Mouse (Mus musculus): ENCODE data around the gene Sh2b1. TPM values are rescaled to one million over a fixed set of nuclear protein-coding genes. Genes with fewer than 3 reads are reported as not detected.

Gene Sh2b1
- polyA plus RNA-seq, 1 experiment from 2014 or later, result 54.1 TPM

DNA sequence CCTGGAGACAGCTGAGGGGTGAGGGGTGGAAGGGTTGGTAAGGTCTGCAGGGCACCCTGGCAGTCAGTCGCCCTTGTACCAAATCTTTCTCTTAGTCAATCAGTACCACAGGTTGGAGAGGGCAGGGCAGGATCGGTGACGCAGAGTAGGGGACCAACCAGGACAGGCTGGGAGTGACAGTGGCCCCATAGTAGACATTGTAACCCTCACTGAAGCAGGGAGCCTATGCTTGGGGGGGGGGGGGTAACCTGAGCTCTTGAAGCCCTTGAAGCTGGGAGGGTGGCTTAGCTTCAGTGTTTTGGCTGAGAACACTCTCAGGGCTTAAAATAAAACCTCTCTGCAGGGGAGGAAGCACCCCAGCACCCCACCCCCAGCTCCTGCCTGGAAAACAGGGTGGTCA lies 13.6 kb downstream of the Sh2b1 start:
- WGBS, result 62% methylated on average over 3 of the region's 3 CpGs
- H3K4me3 ChIP-seq, result no peak overlapping the region
- DNase-seq (ENCODE audit: low spot score), result no peak
- no peak overlapping the region for H3K27ac ChIP-seq (replicated peaks)
- H3K4me1 ChIP-seq, result peaks cover 9% of the 10 kb centered on the region; the same call in 1 of the 2 replicates
- H3K9me3 ChIP-seq (replicated peaks), result no peaks in the 10 kb centered on the region
- peaks cover 11% of the 10 kb centered on the region for H3K36me3 ChIP-seq
- 0 out of 2 replicates have a peak, but pooled peaks cover 4% of the 10 kb centered on the region for H3K27me3 ChIP-seq (ENCODE audit: low read depth, poor library complexity, severe bottlenecking)

DNA sequence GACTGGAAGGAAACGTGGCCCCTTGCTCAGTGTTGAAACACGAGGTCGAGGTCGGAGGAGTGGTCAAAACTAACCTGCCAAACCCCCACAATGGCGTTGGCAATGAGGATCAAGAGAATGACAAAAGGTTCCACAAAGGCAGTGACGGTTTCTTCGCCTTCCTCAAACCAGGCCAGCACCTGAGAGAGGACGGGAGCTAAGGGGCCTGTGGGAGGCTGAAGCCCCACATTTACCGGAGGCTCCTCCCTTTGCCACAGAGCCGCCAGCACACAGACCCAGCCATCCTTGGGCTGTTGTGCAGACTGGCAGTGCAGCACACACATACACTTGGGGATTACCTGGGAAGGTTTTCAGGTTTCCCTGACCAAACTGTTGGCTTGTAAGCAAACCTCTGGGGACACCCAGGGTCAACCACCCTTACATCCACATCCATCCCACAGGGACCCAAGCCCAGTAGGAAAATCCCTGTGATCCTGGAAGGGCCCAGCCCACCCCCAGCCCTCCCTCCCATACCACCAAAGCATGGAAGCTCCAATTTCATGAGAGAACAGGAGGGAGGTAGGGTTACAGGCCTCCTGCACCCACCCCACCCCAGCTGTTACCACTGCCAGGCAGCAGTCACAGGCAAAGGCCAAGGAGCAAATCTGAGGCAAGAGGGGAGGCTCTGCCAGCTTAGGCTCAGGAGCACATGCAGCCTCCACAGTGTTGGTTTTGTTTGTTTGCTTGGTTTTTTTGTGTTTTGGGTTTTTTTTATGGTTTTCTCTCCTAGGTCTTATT lies 14.4 kb downstream of the Sh2b1 start:
- 58% methylated on average over 10 of the region's 10 CpGs for WGBS
- H3K27ac ChIP-seq (replicated peaks), result no peak overlapping the region; the same call in 1 of the 2 replicates
- no peak for DNase-seq (ENCODE audit: low spot score)

DNA sequence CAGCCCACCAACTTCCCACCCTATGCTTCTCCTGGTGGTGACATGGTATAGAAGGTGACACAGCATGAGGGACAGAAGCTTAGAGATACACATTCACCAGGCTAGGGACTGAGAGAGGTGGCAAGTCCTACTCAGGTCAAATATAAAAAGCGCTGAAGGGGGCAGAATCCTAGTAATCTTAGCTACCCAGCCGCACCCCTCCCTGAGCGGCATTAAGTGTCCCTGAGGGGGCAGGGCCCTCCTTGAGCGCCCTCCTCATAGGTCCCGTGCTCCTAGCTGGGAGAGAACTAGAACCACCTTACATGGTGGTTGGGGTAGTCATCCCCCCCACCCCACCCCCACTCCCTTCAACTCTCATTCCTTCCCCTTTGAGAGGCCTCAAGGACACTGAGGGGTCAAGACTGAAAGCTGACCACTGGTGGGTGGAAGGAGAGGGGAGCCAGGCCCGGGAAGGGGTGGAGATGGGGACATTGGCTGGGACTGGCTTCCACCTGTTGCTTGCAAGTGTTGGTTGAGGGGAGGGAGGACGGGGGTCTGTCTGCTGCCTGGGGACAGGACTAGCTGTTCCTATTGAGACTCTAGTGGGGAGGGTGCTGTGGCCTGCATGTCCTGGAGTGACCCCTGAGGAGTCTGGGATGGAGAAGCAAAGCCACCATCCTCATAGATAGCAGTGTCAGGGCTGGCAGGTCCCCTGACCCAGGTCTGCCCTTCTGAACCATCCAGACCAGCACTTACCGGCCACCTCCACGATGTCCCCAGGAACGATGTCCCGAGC lies 16.2 kb downstream of the Sh2b1 start:
- DNase-seq (ENCODE audit: low spot score), result no peak
- no peaks in the 10 kb centered on the region for H3K36me3 ChIP-seq
- no peak overlapping the region for H3K27ac ChIP-seq (replicated peaks)
- 0 out of 2 replicates have a peak, but pooled peaks cover 4% of the 10 kb centered on the region for H3K27me3 ChIP-seq (ENCODE audit: low read depth, poor library complexity, severe bottlenecking)
- H3K4me1 ChIP-seq, result peaks cover 9% of the 10 kb centered on the region; the same call in 1 of the 2 replicates
- no peak overlapping the region for H3K4me3 ChIP-seq
- WGBS, result 82% methylated on average over 11 of the region's 11 CpGs
- H3K9me3 ChIP-seq (replicated peaks), result no peaks in the 10 kb centered on the region

More for the DNA sequence above, 14.4 kb downstream of the Sh2b1 start:
- 0 out of 2 replicates have a peak, but pooled peaks cover 4% of the 10 kb centered on the region for H3K27me3 ChIP-seq (ENCODE audit: low read depth, poor library complexity, severe bottlenecking)
- no peak overlapping the region for H3K4me3 ChIP-seq
- peaks cover 9% of the 10 kb centered on the region; the same call in 1 of the 2 replicates for H3K4me1 ChIP-seq
- H3K9me3 ChIP-seq (replicated peaks), result no peaks in the 10 kb centered on the region
- H3K36me3 ChIP-seq, result 0 out of 2 replicates have a peak, but pooled peaks cover 2% of the 10 kb centered on the region

GRCm38 (mm10) chr7:126458225-126458624 lies 17.0 kb downstream of the Sh2b1 start:
- Histone ChIP-seq H3K4me3 (no peak overlapping the region), H3K27me3 (ENCODE audit: low read depth, poor library complexity, severe bottlenecking) (0 out of 2 replicates have a peak, but pooled peaks cover 4% of the 10 kb centered on the region), H3K4me1 (peaks cover 6% of the 10 kb centered on the region; the same call in 1 of the 2 replicates), H3K9me3 (replicated peaks) (no peaks in the 10 kb centered on the region), H3K36me3 (no peaks in the 10 kb centered on the region), H3K27ac (replicated peaks) (no peak overlapping the region)
- WGBS, result 76% methylated on average over 5 of the region's 5 CpGs
- no peak for DNase-seq (ENCODE audit: low spot score)

DNA sequence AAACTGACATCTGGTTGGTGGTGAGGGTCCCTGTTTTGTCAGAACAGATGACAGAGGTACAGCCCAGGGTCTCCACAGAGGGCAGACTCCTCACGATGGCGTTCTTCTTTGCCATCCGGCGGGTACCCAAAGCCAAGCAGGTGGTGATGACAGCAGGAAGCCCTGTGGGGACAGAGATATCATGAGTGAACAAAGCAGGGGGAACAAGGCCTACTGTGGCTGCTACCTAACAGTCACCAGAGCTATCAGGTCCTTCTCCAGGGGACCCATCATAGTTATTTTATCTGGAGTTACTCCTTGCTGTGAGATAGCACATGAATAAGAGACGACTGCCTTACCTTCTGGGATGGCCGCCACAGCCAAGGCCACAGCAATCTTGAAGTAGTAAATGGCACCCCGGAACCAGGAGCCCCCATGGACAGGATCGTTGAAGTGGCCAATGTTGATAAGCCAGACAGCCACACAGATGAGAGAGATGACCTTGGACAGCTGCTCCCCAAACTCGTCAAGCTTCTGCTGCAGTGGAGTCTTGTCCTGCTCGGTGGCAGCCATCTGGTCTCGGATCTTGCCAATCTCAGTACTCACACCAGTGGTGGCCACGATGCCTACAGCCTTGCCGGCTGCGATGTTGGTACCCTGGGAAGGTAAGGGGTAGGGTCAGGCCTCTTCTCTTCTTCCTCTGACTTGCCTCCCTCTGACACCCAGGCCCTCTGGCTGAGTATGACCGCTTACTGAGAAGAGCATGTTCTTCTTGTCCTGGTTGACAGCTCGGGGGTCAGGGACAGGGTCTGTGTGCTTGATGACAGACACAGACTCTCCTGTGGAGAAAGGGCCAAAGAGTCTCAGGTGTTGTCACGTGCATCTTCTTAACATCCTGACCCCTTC lies 18.6 kb downstream of the Sh2b1 start:
- Histone ChIP-seq H3K4me1 (0 out of 2 replicates have a peak, but pooled peaks cover 2% of the 10 kb centered on the region), H3K36me3 (no peaks in the 10 kb centered on the region), H3K27ac (replicated peaks) (no peak overlapping the region), H3K4me3 (no peak overlapping the region), H3K9me3 (replicated peaks) (no peaks in the 10 kb centered on the region), H3K27me3 (ENCODE audit: low read depth, poor library complexity, severe bottlenecking) (no peaks in the 10 kb centered on the region)
- DNase-seq (ENCODE audit: low spot score), result no peak
- 92% methylated on average over 17 of the region's 17 CpGs for WGBS

DNA sequence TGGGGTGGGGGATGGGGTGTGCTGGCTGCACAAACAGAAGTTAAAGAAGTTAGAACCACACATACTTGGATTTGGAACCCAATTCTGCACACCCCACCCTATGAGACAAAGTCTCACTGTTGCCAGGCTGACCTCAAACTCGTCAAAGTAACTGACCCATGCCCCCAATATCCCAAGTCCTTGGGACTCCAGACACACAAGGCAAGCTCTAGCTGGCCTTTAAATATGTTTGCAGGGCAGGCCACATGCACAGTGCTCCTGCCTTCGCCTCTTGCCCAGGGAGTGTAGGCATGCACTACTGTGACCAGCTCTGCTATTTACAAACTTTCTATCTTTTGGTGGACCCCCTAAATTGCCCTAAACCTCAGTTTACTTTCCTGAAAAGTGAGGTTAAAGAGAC lies 20.0 kb downstream of the Sh2b1 start:
- H3K4me3 ChIP-seq, result no peak overlapping the region
- 69% methylated on average over 2 of the region's 2 CpGs for WGBS

GRCm38 (mm10) chr7:126453861-126454260 lies 21.4 kb downstream of the Sh2b1 start:
- no peak overlapping the region for H3K27ac ChIP-seq (replicated peaks)
- DNase-seq (ENCODE audit: low spot score), result no peak
- no peaks in the 10 kb centered on the region for H3K9me3 ChIP-seq (replicated peaks)
- 0 out of 2 replicates have a peak, but pooled peaks cover under 1% of the 10 kb centered on the region for H3K36me3 ChIP-seq
- 82% methylated on average over 7 of the region's 7 CpGs for WGBS
- H3K4me3 ChIP-seq, result no peak overlapping the region
- no peaks in the 10 kb centered on the region for H3K27me3 ChIP-seq (ENCODE audit: low read depth, poor library complexity, severe bottlenecking)
- H3K4me1 ChIP-seq, result no peaks in the 10 kb centered on the region

More for the DNA sequence above, 20.0 kb downstream of the Sh2b1 start:
- no peak for DNase-seq (ENCODE audit: low spot score)
- H3K4me1 ChIP-seq, result no peaks in the 10 kb centered on the region
- H3K36me3 ChIP-seq, result no peaks in the 10 kb centered on the region
- no peaks in the 10 kb centered on the region for H3K9me3 ChIP-seq (replicated peaks)
- H3K27ac ChIP-seq (replicated peaks), result no peak overlapping the region
- H3K27me3 ChIP-seq (ENCODE audit: low read depth, poor library complexity, severe bottlenecking), result no peaks in the 10 kb centered on the region

DNA sequence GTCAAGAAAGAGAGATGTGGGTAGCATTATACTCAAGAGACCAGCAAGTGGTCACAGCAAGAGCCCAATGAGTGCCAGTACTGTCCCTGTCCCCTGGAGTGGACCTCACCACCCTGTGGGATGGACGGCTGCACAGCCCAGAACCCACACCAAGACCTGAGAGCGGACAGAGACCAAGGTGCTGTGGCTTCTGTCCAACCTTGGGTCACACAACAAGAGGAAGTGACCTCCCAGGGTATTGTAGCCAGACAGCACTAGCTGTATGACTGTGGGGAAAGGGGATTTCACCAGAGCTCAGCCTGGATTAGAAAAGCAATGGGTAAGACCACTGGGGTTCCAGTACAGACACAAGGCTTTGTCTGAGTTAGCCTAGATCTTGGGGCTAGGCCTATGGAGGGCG lies 23.0 kb downstream of the Sh2b1 start:
- Histone ChIP-seq H3K27ac (replicated peaks) (no peak overlapping the region), H3K4me1 (no peaks in the 10 kb centered on the region), H3K27me3 (ENCODE audit: low read depth, poor library complexity, severe bottlenecking) (no peaks in the 10 kb centered on the region), H3K36me3 (peaks cover 6% of the 10 kb centered on the region; the same call in 1 of the 2 replicates), H3K4me3 (no peak overlapping the region), H3K9me3 (replicated peaks) (no peaks in the 10 kb centered on the region)
- DNase-seq (ENCODE audit: low spot score), result no peak
- WGBS, result 93% methylated on average over 3 of the region's 3 CpGs

DNA sequence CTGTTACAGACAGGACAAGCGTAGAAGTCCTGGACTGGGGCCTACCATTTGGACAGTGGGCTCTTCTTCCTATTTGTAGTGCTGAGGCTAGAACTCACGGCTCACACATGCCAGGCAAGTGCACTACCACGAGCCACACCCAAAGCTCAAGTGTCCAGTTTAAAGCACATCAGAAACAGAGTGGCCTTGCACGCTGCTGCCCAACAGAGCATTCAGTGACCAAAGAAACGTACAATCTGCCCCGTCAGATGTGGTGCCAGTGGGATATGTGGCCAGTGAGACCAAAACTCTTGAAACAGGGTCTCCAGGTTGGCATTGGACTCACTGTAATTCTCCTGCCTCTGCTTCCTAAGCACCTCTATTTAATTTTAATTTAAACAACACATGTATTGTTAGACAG lies 24.6 kb downstream of the Sh2b1 start:
- DNase-seq (ENCODE audit: low spot score), result no peak
- H3K4me1 ChIP-seq, result no peaks in the 10 kb centered on the region
- 93% methylated on average over 6 of the region's 6 CpGs for WGBS
- no peaks in the 10 kb centered on the region for H3K27me3 ChIP-seq (ENCODE audit: low read depth, poor library complexity, severe bottlenecking)
- no peak overlapping the region for H3K4me3 ChIP-seq
- no peaks in the 10 kb centered on the region for H3K9me3 ChIP-seq (replicated peaks)
- H3K27ac ChIP-seq (replicated peaks), result no peak overlapping the region
- H3K36me3 ChIP-seq, result peaks cover 15% of the 10 kb centered on the region

DNA sequence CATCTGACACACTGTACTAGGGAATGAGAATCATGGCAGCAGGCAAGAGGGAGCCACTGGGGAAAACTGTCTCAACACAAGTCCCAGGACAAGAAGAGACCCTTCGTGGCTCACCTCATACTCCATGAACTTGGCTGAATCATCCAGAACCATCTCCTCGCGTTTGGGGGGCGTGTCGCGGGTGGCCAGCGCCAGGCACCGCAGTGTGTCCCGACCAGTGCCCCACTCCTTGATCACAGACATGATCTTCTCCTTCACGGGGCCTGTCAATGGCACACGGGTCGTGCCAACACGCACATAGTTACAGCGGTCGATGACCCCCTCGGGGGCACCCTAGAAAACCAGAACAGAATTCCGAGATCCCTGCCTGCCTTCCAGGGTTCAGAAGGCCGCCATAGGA lies 25.2 kb downstream of the Sh2b1 start:
- Histone ChIP-seq H3K36me3 (peaks cover 22% of the 10 kb centered on the region), H3K9me3 (replicated peaks) (no peaks in the 10 kb centered on the region), H3K27me3 (ENCODE audit: low read depth, poor library complexity, severe bottlenecking) (no peaks in the 10 kb centered on the region), H3K4me3 (no peak overlapping the region), H3K4me1 (no peaks in the 10 kb centered on the region), H3K27ac (replicated peaks) (no peak overlapping the region)
- WGBS, result 94% methylated on average over 18 of the region's 18 CpGs
- no peak for DNase-seq (ENCODE audit: low spot score)

GRCm38 (mm10) chr7:126448481-126448880 lies 26.7 kb downstream of the Sh2b1 start:
- peaks cover 33% of the 10 kb centered on the region for H3K36me3 ChIP-seq
- 93% methylated on average over 19 of the region's 19 CpGs for WGBS

GRCm38 (mm10) chr7:126446217-126446616 lies 29.0 kb downstream of the Sh2b1 start:
- Histone ChIP-seq H3K9me3 (replicated peaks) (no peaks in the 10 kb centered on the region), H3K4me1 (no peaks in the 10 kb centered on the region), H3K36me3 (peaks cover 41% of the 10 kb centered on the region), H3K4me3 (no peak overlapping the region), H3K27ac (replicated peaks) (0 out of 2 replicates have a peak overlapping the region, but pooled peaks have one; percentile 17), H3K27me3 (ENCODE audit: low read depth, poor library complexity, severe bottlenecking) (no peaks in the 10 kb centered on the region)
- WGBS, result 92% methylated on average over 21 of the region's 21 CpGs
- no peak for DNase-seq (ENCODE audit: low spot score)

More at GRCm38 (mm10) chr7:126448481-126448880, 26.7 kb downstream of the Sh2b1 start:
- no peak for DNase-seq (ENCODE audit: low spot score)
- Histone ChIP-seq H3K4me3 (no peak overlapping the region), H3K27ac (replicated peaks) (no peak overlapping the region), H3K9me3 (replicated peaks) (no peaks in the 10 kb centered on the region), H3K4me1 (no peaks in the 10 kb centered on the region), H3K27me3 (ENCODE audit: low read depth, poor library complexity, severe bottlenecking) (no peaks in the 10 kb centered on the region)
